Mouse (Mus musculus): Measurements from ENCODE around the gene Fkbp11. TPM values are rescaled to one million over a fixed set of nuclear protein-coding genes. Genes with fewer than 3 reads are reported as not detected.
A peak's percentile ranks its signal among the peaks of the same experiment; 100 is the strongest.

Fkbp11 gene
- polyA plus RNA-seq, 1 experiment: 4.7 TPM

DNA sequence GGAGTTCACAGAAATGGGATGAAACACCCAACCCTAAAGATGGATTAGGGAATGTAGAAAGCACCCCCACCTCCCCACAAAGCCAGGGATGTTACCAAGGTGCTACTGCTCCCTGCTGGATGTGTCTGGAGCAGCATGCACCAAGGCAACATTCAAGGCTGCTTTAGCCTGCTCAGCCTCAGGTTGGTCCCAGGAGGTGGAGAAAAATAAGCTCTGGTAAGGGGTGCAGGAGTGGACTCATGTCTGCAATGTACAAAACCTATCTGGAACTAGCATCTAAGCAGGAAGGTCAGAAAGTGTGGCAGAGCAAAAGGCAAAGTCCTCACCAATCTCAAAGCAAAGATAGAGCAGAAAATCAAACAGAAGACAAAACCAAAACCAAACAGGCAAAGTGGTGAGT is 9.9 kb upstream of the Fkbp11 start:
- peak; percentile 22 for DNase-seq (ENCODE audit: low read depth)

DNA sequence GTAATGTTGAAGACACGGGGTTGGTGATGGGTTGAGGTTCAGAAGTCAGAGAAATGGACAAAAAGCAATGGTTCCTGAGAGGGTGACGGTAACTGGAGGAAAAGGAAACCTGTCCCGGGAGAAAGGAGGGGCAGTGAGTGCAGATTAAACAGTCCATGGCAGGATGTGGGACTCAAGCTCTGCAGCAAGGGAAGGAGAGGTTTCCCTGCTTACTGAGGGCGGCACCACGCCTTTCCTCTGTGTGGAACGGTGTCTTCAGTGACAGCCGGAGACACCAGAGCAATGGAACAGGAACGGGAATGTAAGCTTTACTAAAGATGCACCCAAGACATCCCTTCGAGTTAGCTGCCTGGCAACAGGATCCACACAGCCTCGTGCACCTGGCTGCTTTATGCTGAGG is 8.5 kb upstream of the Fkbp11 start:
- DNase-seq (ENCODE audit: low read depth): no peak

More for the DNA sequence above, 9.9 kb upstream of the Fkbp11 start:
- TF ChIP-seq POLR2A (IDR thresholded peaks at IDR 0.05; ENCODE audit: borderline replicate concordance, extremely low read depth, insufficient read depth, insufficient read length, poor library complexity, severe bottlenecking) (no peak), CTCF (IDR thresholded peaks at IDR 0.05; ENCODE audit: borderline replicate concordance, extremely low read depth, insufficient read depth, insufficient read length) (peak; percentile 55; the same call in 1 of the 2 replicates)

DNA sequence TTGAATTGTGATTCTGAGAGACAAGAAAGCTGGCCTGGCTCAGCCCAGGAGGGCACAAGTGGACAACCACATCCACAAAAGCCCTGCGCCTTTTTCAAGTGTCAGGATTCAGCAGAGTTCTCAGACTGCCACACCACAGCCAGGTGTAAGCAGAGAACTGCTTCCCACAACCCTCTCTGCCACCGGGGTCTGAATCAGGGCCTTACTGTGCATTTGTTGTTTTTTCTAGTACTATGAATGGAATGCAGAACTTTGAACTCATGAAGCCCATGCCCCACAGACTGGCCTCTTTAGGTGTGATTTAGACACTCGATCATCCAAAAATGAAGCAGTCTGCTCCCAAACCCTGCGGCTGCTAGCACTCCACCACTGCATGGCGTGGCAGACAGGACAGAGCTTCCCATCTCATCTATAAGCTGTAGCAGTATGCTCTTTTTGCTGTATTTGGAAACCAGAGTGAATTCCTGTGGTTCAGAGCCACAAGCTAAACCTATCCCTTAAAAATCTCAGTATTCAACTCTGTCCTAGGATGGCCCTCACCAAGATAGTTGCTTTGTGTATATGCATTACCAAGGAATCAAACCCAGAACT is 6.1 kb upstream of the Fkbp11 start:
- DNase-seq (ENCODE audit: low read depth): no peak
- no peak for TF ChIP-seq CTCF (IDR thresholded peaks at IDR 0.05; ENCODE audit: borderline replicate concordance, extremely low read depth, insufficient read depth, insufficient read length)
- no peak for TF ChIP-seq POLR2A (IDR thresholded peaks at IDR 0.05; ENCODE audit: borderline replicate concordance, extremely low read depth, insufficient read depth, insufficient read length, poor library complexity, severe bottlenecking)

More for the DNA sequence above, 8.5 kb upstream of the Fkbp11 start:
- TF ChIP-seq CTCF (IDR thresholded peaks at IDR 0.05; ENCODE audit: borderline replicate concordance, extremely low read depth, insufficient read depth, insufficient read length): no peak
- no peak for TF ChIP-seq POLR2A (IDR thresholded peaks at IDR 0.05; ENCODE audit: borderline replicate concordance, extremely low read depth, insufficient read depth, insufficient read length, poor library complexity, severe bottlenecking)

DNA sequence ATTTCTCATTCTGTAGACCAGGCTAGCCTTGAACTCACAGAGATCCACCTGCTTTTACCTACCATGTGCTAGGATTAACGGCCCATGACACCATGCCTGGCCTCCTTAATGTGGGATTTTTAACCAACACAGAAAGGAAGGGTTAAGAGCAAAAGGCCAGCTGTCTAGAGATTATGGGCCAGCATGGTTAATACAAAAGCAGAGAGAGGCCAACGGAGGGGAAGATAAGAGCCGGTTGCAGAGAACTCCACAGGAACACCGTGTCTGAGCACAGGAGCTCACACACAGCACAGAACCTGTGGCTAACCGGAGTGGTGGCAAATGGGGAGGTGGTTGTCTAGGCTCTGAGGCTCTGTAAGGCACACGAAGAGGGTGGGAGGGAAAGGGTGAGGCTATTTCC is 5.4 kb upstream of the Fkbp11 start:
- DNase-seq (ENCODE audit: low read depth): no peak
- TF ChIP-seq POLR2A (IDR thresholded peaks at IDR 0.05; ENCODE audit: borderline replicate concordance, extremely low read depth, insufficient read depth, insufficient read length, poor library complexity, severe bottlenecking): no peak
- TF ChIP-seq CTCF (IDR thresholded peaks at IDR 0.05; ENCODE audit: borderline replicate concordance, extremely low read depth, insufficient read depth, insufficient read length): no peak

DNA sequence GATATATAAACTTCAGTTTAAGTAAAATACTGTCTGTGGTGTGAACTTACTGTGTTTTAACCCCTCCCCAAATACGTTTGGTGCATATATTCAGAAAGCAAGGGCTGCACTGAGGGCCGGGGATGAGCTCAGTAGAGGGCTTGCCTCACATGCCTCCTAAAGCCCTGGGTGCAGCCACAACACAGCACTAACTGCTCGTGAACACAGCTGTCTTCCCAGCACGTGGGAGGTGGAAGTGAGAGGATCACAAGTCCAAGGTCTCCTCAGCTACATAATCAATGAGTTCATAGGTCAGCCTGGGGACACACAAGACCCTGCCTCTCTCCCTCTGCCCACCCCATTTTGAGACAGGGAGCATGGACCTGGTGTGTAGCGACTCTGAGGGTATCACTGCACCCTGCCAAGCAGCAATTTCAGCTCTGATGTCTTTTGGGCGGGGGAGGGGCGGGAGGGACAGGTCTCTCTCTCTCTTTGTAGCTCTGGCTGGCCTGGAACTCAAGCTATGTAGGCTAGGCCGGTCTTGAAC is 4.1 kb upstream of the Fkbp11 start:
- TF ChIP-seq CTCF (IDR thresholded peaks at IDR 0.05; ENCODE audit: borderline replicate concordance, extremely low read depth, insufficient read depth, insufficient read length): no peak
- TF ChIP-seq POLR2A (IDR thresholded peaks at IDR 0.05; ENCODE audit: borderline replicate concordance, extremely low read depth, insufficient read depth, insufficient read length, poor library complexity, severe bottlenecking): no peak
- DNase-seq (ENCODE audit: low read depth): no peak

DNA sequence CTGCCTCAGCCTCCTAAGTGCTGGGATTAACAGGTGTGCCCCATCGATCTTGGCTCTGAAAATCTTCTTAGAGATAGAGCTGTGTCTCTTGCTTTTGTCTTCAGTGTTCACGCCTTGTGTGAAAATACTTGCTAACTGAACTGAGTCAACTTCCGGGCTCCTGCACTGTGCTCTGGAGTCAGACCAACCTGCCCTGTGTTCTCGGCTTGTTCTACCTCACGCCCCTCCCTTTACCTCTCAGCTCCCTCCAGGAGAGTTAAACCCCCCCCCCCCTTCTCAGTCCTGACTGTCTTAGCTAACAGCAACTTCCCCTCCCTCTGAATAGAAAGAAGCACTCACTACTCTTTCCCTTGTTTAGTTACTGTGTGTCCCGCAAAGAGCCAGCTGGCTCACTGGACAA is 2.8 kb upstream of the Fkbp11 start:
- no peak for DNase-seq (ENCODE audit: low read depth)
- TF ChIP-seq POLR2A (IDR thresholded peaks at IDR 0.05; ENCODE audit: borderline replicate concordance, extremely low read depth, insufficient read depth, insufficient read length, poor library complexity, severe bottlenecking) (no peak), CTCF (IDR thresholded peaks at IDR 0.05; ENCODE audit: borderline replicate concordance, extremely low read depth, insufficient read depth, insufficient read length) (no peak)

DNA sequence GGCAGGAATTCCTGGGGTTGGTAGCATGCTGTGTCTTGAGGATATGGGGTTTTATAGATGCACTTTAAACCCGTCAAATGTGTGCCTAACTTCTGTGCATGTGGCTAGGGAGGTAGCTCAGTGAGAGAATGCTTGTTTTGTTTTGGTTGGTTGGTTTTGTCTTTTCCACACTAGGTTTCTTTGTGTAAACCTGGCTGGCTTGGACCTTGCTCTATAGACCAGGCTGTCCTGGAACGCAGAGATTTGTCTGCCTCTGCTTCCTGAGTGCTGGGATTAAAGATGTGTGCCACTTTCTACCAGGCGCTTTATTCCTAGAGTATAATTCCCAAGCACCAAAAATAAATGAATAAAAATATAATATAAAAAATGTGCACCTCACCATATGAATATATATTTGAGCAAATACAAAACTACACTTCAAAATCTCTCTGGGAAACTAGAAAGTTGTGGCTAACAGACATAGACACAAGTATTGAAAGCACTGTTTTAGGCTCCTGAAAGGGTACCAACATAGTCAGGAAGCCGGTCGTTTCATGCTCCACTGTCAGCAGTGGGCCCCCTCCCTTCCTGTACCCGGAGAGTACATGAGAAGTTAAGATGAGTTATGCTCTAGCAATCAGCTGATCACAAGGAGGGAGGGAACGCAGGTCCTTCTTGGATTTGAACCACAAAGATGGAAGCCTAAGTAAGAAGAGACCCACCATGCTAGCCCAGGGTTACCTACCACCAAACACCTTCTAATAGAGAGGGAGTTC is 2.0 kb upstream of the Fkbp11 start:
- TF ChIP-seq POLR2A (IDR thresholded peaks at IDR 0.05; ENCODE audit: borderline replicate concordance, extremely low read depth, insufficient read depth, insufficient read length, poor library complexity, severe bottlenecking): no peak
- no peak for TF ChIP-seq CTCF (IDR thresholded peaks at IDR 0.05; ENCODE audit: borderline replicate concordance, extremely low read depth, insufficient read depth, insufficient read length)
- no peak for DNase-seq (ENCODE audit: low read depth)

DNA sequence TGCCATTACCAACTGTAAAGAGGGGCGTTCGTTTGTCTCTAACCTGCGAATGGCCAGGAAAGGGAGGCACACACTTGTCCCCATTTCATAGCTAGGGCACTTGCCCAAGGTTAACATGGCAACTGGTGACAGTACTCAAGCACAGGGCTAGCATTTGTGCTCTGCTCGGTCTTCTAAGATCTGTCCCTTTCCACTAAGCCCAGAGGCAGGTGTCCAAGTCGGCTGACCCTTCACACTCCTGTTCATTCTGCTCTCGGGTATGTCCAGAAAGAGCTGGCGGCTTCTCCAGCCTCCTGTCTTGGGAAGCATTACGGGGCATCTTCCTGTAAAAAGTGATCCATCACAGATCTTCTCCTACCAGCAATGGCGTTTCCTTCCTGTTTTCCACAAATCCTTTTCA is 368 bp upstream of the Fkbp11 start:
- DNase-seq (ENCODE audit: low read depth): no peak
- no peak for TF ChIP-seq CTCF (IDR thresholded peaks at IDR 0.05; ENCODE audit: borderline replicate concordance, extremely low read depth, insufficient read depth, insufficient read length)
- no peak for TF ChIP-seq POLR2A (IDR thresholded peaks at IDR 0.05; ENCODE audit: borderline replicate concordance, extremely low read depth, insufficient read depth, insufficient read length, poor library complexity, severe bottlenecking)

DNA sequence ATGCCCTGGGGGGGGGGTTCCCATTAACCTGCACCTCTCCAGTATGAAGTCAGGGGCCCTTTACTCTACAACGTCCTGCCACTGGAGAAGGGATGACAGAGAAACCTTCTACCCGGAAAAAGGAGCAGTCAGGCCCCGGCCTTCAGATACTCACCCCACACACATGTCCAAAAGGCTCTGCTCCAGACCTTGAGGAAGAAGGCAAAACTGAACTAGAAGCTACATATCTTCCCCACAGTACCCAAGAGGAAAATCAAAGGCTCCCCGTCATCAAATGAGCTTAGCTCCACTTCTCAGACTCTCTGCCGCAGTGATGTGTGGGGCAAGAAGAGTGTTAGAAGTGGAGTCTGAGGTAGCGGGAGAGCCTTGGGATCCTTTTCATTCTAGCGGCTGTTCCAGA is 1.3 kb downstream of the Fkbp11 start:
- no peak for TF ChIP-seq CTCF (IDR thresholded peaks at IDR 0.05; ENCODE audit: borderline replicate concordance, extremely low read depth, insufficient read depth, insufficient read length)
- TF ChIP-seq POLR2A (IDR thresholded peaks at IDR 0.05; ENCODE audit: borderline replicate concordance, extremely low read depth, insufficient read depth, insufficient read length, poor library complexity, severe bottlenecking): no peak
- no peak for DNase-seq (ENCODE audit: low read depth)

DNA sequence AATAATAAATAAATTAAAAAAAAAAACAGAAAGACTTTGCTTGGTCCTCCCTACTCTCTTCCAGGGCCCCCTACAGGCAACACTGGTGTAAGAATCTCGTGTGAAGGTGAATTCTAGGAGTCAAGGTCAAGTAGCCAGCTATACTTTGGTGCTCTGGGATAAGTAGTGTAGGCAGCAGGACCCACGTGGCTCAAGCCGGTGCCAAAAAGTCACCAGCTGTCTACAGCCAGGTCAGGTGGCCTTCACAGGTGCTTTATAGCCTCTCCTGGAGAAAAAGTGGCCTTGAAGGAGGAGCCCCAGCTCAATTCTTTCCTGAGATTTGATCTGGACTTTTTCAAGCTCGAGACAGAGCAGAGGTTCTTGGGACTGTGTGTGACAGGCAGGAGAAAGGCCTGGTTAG is 1.9 kb downstream of the Fkbp11 start:
- TF ChIP-seq CTCF (IDR thresholded peaks at IDR 0.05; ENCODE audit: borderline replicate concordance, extremely low read depth, insufficient read depth, insufficient read length) (no peak), POLR2A (IDR thresholded peaks at IDR 0.05; ENCODE audit: borderline replicate concordance, extremely low read depth, insufficient read depth, insufficient read length, poor library complexity, severe bottlenecking) (no peak)

DNA sequence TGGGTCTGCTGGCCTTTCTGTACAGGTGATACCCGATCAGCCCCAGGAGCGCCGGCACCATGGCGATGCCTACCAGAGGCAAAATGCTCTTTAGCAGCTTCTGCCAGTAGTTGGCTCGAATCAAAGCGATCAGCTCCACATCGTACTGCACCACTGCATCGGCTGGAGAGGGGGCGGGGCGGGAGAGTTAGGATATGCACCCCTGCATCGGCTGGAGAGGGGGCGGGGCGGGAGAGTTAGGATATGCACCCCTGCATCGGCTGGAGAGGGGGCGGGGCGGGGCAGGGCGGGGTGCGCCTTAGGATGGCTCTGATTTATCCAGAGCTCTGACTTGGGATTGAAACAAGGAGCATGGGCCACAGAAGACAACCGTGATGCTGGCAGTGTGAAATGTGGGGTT is 3.6 kb downstream of the Fkbp11 start:
- no peak for TF ChIP-seq CTCF (IDR thresholded peaks at IDR 0.05; ENCODE audit: borderline replicate concordance, extremely low read depth, insufficient read depth, insufficient read length)
- TF ChIP-seq POLR2A (IDR thresholded peaks at IDR 0.05; ENCODE audit: borderline replicate concordance, extremely low read depth, insufficient read depth, insufficient read length, poor library complexity, severe bottlenecking): no peak
- DNase-seq (ENCODE audit: low read depth): peak; percentile 22

More for the DNA sequence above, 1.9 kb downstream of the Fkbp11 start:
- DNase-seq (ENCODE audit: low read depth): no peak

Data from brain, embryonic 14.5 days (tissue).